Mouse (Mus musculus): ENCODE measurements around the gene Ube2o.
A peak's percentile ranks its signal among the peaks of the same experiment; 100 is the strongest.

Ube2o gene

DNA sequence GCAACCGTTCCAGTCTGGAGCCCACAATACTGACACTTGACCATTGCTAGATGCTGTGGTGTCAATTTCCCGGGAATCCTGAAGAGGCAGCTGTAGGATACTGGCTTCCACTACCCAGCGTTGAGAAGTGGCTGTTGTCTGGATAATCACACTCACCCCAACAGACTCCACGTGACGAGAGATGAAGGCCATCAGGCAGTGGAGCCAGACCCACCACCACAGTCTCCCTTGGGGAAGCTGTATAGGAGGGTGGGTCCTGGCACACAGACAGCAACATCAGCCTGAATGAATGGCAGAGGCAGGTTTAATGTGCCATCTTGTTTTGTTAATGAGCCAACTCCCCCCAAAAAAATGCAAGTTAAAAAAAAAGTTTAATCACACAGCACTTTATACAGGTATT lies 43.9 kb downstream of the Ube2o start:
- DNase-seq = no peak

DNA sequence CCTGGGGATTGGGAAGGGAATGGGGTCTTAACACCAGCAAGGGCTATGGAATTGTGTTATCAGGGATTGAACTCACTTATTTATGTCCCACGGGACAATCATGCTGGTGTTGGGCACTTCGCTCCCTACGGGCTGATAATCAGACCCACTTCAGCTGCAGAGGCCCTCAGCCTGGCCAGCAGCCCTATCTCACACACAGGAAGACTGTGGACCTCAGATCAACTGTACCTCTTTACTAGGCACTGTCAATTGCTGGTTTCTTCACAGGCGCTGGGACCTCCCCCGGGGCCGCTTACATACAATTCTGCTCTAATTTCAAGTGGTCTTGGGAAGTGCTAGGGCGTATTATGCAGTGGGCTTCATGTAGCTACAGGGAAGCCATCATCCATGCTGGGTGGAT lies 44.6 kb downstream of the Ube2o start:
- no peak for DNase-seq

DNA sequence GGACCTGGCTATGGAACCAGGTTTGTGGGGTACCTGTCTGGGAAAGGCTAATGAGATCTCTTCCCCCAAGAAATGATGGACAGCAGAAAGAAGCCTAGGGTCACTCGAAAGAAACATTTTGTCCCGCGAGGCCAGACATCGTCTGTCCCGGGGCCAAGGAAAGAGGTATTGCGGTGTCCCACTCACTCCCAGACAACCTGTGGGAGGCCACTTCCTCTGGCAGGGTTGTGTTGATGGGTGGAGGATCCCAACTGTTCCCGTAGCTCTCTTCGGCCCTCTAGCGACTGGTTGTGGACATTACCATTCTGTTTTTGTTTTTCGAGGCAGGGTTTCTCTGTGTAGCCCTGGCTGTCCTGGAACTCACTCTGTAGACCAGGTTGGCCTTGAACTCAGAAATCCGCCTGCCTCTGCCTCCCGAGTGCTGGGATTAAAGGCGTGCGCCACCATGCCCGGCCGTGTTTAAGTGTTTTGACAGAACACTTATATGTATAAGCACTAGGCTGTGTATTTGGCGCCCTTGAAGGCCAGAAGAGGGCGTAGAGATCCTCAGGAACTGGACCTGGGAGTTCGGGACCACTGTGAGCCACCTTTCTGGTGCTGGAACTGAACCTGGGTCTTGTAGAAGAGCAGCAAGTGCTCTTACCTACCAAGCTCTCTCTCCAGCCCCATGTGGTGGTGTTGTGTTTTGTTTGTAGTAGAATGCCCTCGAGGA lies 46.9 kb downstream of the Ube2o start:
- peak; percentile 78 to 84 for DNase-seq

DNA sequence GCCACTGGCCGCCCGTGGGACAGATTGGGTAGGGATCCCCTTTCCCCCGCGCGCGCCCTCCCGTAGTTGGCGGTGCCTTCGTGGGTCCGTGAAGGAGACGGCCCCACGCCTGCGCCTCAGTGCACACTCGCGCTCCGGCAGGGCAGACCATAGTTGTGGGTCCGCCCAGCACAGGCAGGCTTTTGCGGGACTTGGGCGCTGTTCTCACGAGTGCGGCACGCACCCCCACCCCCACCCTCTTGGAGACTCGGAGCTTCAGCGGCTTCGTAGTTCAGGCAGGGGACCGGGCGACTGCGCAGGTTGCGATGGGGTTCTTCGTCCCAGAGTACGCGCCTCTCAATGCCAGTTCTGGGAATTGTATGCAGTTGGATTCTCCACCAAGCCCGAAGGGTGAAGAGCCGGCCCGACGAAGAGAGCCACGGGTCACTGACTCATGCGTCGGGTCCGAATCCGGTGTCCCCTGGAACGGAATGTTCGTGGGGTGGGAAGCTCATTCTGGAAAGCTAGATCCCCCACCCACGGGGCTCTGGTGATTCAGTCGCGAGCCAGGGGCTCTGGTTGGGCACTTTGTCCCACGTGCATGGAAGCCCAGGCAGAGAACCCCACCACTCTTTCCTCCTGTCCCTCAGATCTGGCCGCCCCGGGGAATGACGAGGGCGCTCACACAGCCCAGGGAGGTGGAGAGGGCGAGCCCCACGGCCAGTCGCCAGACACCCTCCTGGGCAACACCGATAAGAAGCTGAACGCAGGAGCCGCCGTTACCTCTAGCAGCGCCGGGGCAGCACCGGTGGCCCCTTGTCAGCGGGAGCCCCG lies 47.7 kb downstream of the Ube2o start:
- DNase-seq = peak; percentile 50 to 64

DNA sequence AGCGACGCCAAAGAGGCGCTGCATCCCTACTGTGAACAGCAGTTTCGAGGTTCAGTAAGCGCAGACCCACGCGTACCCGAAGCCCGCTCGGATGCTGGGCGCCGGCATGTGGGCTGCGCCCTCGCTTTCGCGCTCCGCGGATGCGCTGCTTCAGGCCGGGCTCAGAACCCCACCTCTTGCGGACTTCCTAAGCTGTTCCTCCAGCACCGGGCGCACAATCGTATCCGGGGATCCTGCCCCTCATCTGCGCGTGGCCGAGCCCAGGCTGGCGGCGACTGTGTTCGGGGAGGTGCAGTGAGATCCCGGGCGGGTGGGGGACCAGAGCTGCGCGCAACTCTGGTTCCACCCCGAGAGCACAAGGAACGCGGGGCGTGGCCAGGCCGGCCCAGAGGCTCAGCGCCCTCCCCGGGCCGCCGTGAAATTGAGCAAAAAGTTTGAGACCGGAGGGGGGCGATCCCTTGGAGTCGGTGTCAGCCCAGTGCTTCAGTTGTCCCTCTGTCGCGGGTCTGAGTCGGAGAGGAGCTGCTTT lies 48.4 kb downstream of the Ube2o start:
- peak; percentile 86 to 91 for DNase-seq

DNA sequence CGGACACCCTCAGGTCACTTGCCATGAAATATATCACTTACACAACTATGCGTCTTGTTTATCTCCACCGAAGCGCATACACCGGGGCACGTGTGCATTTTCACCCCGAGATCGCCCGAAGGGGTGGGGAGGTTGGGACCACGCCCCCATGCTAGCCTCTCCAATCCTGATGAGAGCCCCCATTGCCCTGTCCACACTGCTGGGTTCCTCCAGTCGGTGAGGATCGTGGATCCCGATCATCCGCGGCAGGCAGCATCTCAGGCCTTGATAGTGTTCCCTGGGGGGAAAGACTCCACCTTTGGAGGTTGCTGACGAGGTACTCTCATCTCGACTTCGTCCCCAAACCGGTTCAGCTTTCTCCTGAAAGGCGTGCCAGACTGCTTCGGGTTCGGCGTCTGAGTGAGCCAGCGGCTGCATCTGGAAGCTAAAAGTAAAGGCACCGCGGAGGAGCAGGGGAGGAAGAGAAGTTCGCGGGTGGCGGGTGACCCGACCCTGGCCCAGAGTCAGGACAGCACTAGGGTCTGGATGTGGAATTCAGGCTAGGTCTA lies 48.9 kb downstream of the Ube2o start:
- peak; percentile 66 to 71 for DNase-seq

DNA sequence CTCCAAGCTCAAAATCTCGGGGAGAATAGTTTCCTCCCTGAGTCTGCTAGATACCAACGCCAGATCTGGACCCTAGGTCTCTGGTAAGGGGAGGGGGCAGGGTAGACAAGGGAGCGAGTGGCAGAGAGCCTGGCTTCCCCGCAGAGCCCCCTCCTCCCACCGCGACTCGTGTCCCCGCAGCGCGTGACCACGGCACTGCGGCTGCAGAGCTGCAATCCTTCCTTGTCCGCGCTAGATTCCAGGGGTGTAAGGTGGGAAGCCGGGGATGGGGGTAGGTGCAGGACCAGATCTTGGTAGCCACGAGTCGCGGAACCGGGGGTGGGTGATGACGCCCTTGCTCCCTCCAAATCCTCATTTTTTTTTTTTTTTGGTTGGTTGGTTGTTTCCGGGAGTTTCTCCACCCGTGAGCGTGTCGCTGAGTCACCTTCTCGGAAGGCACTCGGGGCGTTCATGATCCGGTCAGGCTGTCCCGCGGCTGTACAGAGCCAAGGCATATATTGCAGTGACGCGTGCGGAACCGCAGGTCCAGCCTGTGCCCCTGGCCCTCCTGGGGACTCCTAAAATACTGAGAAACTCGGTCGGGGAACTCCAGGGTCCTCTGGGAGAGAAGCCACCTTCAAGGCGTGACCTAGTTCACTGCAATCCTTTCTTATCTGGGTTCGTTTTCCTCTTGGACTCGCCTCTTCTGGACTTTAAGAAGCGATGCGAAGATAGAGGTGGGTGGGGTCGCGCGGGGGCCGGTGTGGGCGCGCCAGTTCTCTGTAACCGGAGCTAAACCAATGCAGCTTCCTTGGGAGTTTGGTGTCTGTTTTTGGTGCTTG lies 49.7 kb downstream of the Ube2o start:
- DNase-seq = peak; percentile 46 to 60

DNA sequence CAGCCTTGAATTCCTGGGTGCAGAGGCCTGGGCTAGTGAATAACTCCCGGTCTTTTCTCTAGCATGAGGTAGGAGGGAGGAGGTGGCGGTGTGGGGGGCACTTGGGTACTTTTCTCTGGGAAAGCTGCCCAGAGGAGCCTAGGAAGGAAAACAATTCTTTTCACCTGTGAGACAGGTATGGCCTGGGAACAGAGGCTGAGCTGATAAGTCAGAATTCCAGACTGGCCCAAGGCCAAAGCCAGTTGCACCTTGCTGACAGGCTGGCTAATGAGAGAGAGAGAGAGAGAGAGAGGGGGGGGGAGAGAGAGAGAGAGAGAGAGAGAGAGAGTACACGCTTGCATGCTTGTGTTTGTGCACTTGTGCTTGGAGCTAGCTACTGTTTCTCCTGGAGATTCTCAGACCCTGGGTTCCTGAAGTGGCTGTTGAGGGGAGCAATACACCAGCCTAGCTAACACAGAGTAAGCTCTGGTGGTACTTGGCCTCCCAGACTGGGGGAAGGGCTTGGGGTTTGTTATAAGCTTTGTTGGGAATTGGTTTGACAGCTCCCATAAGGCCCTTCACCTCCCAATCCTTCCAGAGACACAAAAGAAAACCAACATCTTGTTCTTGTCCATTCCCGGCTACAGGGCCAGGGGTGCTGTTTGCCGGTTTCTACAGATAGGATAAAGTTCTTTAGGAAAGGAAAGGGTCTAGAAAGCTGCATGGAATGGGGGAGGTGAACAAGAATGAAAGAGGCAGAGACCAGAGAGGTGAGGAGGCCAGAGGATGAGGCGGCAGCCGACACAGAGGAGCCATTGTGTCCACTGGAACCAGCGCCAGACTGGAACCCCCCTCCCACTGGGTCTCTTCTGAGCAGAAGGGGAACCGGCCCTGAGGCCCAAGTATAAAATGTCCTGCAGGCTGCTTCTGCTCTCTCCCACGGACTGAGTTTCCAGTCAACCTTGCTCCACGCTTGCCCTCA lies 50.8 kb downstream of the Ube2o start, which contains the start of gene Sphk1:
Gene Sphk1, plus strand, starts transcription at position 739 of the 961 bp plus-strand sequence.
- peak in 1 of 2 experiments; percentile 52 for DNase-seq

DNA sequence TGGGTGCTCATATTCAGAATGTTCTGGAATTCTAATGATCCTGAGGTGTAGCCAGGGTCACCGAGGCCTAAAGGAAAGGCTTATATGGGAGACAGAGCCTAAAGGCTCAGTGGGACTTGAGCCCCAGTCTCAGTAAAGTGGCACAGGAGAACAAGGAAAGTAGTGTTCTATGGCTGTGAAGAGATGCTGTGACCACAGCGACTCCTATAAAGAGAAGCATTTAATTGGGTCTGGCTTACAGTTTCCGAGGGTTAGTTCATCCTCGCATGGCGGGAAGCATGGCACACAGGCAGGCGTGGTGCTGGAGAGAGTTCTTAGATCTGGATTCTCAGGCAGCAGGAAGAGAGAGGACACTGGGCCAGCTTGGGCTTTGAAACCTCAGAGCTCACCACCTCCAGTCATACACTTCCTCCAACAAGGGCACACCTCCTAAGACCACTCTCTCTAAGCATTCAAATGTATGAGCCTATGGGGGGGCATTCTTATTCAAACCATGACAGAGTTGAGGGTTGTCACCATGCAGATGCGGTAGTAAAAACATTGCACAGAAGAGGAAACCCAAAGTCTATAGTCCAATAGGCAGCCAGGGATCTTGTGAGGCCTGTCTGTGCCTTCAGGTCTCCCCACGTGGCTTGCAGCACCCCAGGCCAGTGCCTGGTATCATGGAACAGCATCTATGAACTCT lies 52.5 kb downstream of the Ube2o start:
- no peak for DNase-seq

DNA sequence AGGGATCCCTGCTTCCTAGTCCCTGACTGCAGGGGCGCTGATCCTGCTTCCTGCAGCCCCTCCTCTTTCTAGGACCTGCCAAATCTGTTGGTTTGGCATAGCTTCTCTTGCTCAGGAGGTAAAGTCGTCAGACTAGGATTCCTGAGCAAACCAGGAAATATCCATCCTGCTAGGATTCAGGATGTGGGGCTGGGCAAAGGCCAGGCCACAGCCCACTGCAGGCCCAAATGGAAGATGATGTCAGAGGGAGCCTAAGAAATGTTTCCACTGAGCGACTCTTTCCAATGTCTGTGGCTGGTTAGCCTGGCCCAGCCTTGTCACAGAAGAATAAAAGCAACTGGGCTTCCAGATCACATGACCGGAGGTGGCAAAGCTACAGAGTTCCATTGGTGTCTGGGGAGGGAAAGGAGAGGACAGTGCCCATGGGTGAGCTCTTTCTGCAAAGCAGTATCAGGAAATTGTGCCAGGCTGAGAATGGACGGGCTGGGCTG lies 57.5 kb downstream of the Ube2o start:
- peak; percentile 37 to 61 for DNase-seq

DNA sequence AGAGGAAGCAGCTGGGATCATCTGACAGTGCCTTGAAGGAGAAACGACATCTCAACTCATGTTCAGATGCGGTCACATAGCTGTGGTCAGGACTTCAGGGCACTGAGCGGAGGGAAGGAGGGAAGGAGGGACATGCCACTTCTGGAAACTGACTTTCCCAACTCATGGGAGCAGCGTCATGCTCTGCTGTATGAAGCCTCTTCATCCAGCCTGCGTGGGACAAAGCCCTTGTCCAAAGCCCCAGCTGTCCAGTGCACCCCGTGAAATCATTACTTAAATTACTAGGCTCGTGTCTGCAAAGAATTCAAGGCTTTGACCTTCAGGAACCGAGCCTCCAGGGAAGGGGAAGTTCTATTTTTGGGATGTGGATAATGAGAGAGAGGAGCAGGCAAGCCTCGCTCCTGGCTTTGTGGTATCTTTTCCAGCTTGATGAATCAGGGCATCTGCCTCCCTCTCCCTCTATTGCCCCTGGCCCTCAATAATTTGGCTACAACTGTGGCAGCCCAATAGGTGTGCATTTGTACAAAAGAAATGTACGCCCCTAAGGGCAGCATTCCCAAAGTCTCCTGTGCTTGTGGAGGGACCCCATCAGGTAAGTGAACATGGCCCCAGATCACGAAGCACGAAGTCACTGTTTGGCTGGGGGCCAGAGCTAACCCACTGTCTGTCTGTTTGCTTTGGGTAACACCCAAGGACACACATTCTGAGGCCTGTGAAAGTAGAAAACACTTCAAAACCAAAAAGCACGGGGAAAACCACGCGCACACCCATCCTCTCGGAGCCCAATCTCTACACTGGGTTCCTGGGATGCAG lies 58.2 kb downstream of the Ube2o start:
- DNase-seq = peak; percentile 49 to 68

DNA sequence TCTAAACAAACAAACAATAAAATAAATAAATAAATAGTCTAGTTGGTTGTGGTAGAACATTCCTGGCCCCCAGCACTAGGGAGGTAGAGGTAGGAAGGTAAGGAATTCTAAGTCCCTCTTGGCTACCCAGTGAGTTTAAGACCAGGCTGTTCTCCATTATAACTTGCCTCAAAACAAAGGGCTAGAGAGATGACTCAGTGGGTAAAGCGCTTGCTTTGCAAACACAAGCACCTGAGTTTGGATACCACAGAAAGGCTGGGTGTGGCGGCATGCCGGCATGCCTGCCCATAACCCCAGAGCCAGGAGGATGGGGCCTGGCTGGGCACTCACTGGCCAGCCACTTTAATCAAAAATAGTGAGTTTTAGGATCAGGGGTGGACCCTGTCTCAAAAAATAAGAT lies 59.2 kb downstream of the Ube2o start:
- DNase-seq = no peak

DNA sequence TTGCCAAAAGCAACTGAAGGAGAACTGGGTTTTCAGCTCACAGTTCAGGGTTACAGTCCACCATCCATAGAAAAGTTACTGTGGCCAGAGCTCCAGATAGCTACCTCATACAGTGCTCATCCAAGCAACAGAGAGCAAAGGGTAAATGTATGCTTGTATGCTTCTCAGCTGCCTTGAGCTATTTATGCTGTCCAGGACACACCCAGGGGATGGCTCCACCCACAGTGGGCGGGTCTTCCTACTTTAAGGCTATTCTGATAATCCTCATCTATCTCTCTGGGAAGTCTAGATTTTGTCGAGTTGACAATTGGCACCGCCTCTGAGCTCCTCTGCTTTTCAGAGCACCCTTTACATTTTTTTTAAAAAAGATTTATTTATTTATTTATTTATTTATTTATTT lies 60.1 kb downstream of the Ube2o start:
- peak; percentile 62 to 66 for DNase-seq

DNA sequence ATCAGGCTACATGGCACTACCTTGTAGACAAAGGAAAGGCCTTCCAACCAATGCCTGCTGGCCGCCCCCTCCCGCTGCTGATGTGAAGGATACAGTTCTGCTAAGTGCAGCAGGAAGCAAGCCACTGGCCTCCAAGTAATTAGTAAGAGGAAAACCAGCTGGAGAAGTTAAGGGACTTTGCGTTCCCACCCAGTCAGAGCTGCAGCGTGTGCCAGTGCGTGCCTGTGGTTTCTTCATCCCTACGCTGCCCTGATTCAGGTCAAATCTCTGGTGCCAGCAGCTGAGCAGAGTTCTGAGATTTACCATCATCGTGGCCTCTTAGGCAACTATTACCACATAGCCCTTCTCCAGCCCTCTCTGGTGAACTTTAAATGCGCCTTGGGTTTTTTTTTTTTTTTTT lies 62.8 kb downstream of the Ube2o start:
- peak; percentile 67 to 78 for DNase-seq

DNA sequence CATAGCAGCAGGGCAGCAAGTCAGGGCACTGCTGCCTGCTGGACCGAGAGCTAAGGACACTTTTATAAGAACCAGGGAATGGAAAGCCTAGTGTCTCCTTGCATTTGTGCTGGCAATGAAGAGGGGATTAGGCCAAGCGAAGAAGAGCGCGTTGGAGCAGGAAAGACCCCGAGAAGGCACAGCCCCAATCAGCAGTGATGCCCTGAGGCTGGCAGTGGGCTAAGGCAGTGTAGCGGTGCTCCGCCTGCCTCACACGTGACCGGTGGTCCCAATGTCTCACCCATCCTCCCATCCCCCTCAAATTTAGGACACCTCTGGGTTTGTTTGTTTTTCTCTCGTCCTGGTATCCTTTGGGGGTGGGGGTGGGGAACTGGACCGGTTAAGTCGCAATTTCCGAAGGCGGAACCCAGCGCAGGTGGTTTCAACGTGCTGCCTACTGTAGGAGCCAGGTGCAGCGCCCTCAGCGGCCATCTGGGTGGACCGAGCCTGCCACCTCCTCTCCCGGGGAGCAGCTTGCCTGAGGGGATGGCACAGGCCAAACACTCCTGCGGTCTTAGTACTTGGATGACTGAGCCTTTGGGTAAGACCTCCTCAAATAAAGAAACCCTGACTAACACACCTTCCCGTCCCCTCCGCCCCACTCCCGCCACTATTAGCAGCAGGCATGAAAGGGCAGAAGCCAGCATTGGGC lies 65.8 kb downstream of the Ube2o start:
- DNase-seq = peak; percentile 55 to 70

DNA sequence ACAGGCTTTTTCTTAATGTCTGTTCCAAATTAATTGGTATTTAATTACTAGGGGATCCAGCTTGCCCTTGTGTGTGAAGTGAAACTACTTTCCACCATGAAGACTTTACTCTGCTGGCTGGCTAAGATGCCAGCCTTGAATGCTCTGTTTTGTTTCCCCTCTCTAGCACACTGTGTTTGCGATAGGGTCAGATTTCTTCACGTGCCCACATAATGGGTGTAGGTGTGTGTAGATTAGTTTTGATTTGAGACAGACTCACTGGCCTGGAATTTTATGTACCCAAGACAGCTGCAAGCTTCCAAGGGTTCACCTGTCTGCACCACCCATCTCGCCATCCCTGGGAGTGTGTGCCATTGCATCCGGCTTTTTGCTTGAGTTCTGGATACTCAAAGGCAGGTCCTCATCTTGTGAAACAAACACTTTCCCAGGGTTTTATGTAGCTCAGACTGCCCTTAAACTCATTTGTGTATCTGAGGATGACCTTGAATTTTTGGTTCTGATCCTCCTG lies 67.7 kb downstream of the Ube2o start:
- DNase-seq = no peak

DNA sequence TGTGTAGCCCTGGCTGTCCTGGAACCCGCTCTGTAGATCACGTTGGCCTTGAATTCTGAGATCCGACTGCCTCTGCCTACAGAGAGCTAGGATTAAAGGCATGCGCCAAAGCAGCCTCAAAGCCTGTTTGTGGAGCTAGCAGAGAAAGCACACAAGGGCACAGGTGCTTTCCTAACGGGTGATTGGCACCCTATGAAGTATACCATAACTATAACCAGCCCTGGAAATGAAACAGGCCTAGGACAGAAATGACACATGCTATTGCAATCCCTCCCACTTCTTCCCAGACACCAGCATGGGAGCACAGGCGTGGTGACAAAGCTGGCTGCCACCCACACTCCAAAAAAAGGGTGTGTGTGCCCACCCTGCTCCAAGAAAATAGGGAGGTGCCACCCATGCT lies 68.3 kb downstream of the Ube2o start:
- no peak for DNase-seq

DNA sequence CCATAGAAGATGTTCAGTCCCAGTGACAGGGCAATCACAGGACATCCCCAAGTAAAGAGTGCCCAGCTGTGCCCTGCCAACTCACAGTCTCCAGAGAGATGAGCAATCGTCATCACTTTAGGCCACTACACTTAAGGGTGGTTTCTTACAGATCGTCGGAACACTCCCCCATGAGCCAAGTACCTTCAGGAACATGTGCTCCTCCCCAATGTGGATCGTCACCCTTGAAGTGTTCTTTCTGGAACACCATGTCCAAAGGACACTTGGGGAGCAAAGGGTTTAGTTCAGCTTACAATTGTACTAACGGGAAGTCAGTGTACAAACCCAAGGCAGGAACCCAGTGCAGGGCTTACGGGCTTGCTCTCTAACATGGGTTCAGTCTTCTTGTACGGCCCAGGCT lies 69.1 kb downstream of the Ube2o start:
- no peak for DNase-seq

DNA sequence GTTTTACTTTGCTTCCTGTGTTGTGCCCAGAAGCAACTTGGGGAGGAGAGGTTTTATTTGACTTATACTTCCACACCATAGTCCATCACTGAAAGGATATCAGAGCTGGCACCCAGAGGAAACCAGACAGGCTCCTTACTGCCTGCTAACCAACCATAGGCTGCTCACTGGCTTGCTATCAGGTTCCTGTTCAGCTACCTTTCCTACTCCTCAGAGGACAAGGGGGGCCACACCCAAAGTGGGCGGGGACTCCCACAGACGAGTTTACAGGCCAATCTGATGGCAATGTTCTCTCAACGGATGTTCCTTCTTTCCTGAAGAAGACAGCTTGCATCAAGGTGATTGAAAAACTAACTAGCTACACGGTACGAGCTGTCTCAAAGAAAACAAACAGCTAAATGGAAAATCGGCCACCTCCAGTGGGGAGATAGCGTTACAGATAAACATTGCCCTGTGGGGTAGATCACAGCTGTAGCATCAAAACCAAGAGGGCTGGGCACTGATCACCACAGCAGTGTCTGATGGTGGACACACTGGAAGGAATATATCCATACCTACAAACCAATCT lies 69.9 kb downstream of the Ube2o start:
- no peak for DNase-seq

Measured in kidney, postnatal 4 days (tissue).